Mouse (Mus musculus) heart, embryonic 14.5 days (tissue): ENCODE data around the gene Slc5a8. TPM values are rescaled to one million over a fixed set of nuclear protein-coding genes. Genes with fewer than 3 reads are reported as not detected.
A peak's percentile ranks its signal among the peaks of the same experiment; 100 is the strongest.

Source experiments
- ATAC-seq: fragments of 200-750 bp; cut with Nextera tagmentation; 2 replicates; pipeline ENCODE4 v1.8.0; 2017; ENCODE audit warnings: low read depth, moderate TSS enrichment; ENCODE audit not compliant: insufficient number of reproducible peaks, insufficient read depth, low FRiP score
- H3K27ac ChIP-seq, 2 experiments: fragments of 200-500 bp in 1 of 2; fragments of 300-500 bp in 1 of 2; sonication (generic) in 1 of 2; replicated peaks in 1 of 2; 2 replicates each; pipeline ENCODE4 v1.5.1; 2012 to 2014; ENCODE audit warnings: low read depth in 2 of 2, low read length in 2 of 2, control low read depth in 1 of 2, mild to moderate bottlenecking in 1 of 2, mixed read lengths in 1 of 2; ENCODE audit not compliant: control insufficient read depth in 1 of 2, insufficient read depth in 1 of 2
- H3K27me3 ChIP-seq: fragments of 300-500 bp; sonication (generic); 2 replicates; pipeline ENCODE4 v1.6.1; 2014; ENCODE audit warnings: mild to moderate bottlenecking, low read length, control low read depth; ENCODE audit not compliant: control insufficient read depth, insufficient read depth
- H3K36me3 ChIP-seq: fragments of 300-500 bp; sonication (generic); 2 replicates; pipeline ENCODE4 v1.6.1; 2014; ENCODE audit warnings: mild to moderate bottlenecking, control low read depth, low read length, mixed read lengths; ENCODE audit not compliant: control insufficient read depth, insufficient read depth
- H3K4me1 ChIP-seq, 2 experiments: fragments of 200-500 bp in 1 of 2; fragments of 300-500 bp in 1 of 2; sonication (generic) in 1 of 2; 2 replicates each; pipeline ENCODE4 v1.6.1; 2012 to 2014; ENCODE audit warnings: low read length in 2 of 2, control low read depth in 1 of 2, mixed read lengths in 1 of 2; ENCODE audit not compliant: control insufficient read depth in 2 of 2, insufficient read depth in 2 of 2
- H3K4me2 ChIP-seq: fragments of 300-500 bp; sonication (generic); 2 replicates; pipeline ENCODE4 v1.6.1; 2014; ENCODE audit warnings: mild to moderate bottlenecking, low read length
- H3K4me3 ChIP-seq, 2 experiments: fragments of 200-500 bp in 1 of 2; fragments of 300-500 bp in 1 of 2; sonication (generic) in 1 of 2; 2 replicates each; pipeline ENCODE4 v1.5.1; 2012 to 2014; ENCODE audit warnings: low read length in 2 of 2, mild to moderate bottlenecking in 2 of 2, control low read depth in 1 of 2, low read depth in 1 of 2, moderate library complexity in 1 of 2; ENCODE audit not compliant: control insufficient read depth in 1 of 2, insufficient read depth in 1 of 2
- H3K9ac ChIP-seq: fragments of 300-500 bp; sonication (generic); 2 replicates; pipeline ENCODE4 v1.6.1; 2014; ENCODE audit warnings: mild to moderate bottlenecking, low read length
- H3K9me3 ChIP-seq: fragments of 300-500 bp; sonication (generic); 2 replicates; pipeline ENCODE4 v1.6.1; 2016; ENCODE audit warnings: low read length, control low read depth; ENCODE audit not compliant: control insufficient read depth
- WGBS: fragments of 180-500 bp; shearing (Covaris S2); extraction: QIAGEN DNeasy Blood & Tissue Kit; methylation state at CpG from one replicate; pipeline ENCODE4 v1.1.7; 2014; 5-methylcytosine and 5-hydroxymethylcytosine counted together
- polyA plus RNA-seq: library from polyadenylated mRNA; unstranded; fragments of >200 nt; fragmentation: Nextera tagmentation; extraction: Ambion mirVana; gene quantifications from 2 replicates; pipeline ENCODE4 v1.2.1, GENCODE M21; 2014

Gene Slc5a8
- polyA plus RNA-seq, 1 experiment from 2014 or later: not detected

DNA sequence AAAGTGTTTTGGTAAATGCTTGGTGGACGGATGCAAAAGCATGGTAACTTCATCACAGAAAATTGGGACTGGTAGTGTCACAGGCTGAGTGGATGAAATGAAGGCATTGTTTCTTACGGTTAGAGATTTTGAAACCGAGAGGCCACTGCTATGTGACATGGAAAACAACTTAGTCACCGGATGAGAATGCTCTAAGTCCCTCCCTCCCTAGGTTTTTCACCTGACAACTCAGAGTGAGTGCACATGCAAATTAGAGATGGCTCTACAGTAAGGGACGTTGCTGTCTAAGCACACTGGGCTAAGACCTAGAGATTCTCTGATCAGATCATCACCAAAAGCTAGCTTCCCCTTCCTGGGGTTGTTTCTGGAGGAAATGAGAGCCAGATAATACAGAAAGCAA, 10.9 kb upstream of the Slc5a8 start:
- WGBS: 60% methylated on average over 5 of the region's 5 CpGs
- no peak overlapping the region for H3K4me3 ChIP-seq
- H3K4me2 ChIP-seq: no peak overlapping the region
- H3K36me3 ChIP-seq: no peaks in the 10 kb centered on the region
- no peaks in the 10 kb centered on the region for H3K4me1 ChIP-seq
- no peak overlapping the region for H3K27ac ChIP-seq
- no peaks in the 10 kb centered on the region for H3K9me3 ChIP-seq
- H3K9ac ChIP-seq: no peak overlapping the region
- H3K27me3 ChIP-seq: no peaks in the 10 kb centered on the region
- ATAC-seq: no peak

DNA sequence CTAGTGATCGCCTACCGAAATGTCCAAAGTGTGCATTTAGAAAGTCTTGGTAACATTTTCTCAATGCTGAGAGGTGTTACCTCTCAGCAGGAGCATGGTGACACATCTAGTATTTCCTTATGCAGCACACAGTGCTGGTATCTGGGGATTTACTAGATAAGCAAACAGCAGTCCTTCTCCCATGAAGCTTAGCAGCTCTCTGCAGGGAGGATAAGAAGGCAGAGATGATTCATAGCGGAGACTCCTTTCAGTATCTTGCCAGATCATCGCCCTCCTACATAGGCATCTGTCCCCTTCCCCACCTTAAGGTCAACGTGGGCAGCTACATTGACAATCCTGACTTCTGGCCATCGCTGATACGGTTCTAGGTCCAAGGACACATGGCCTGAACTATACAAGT, 8.4 kb upstream of the Slc5a8 start:
- 57% methylated on average over 7 of the region's 7 CpGs for WGBS
- H3K36me3 ChIP-seq: no peaks in the 10 kb centered on the region

DNA sequence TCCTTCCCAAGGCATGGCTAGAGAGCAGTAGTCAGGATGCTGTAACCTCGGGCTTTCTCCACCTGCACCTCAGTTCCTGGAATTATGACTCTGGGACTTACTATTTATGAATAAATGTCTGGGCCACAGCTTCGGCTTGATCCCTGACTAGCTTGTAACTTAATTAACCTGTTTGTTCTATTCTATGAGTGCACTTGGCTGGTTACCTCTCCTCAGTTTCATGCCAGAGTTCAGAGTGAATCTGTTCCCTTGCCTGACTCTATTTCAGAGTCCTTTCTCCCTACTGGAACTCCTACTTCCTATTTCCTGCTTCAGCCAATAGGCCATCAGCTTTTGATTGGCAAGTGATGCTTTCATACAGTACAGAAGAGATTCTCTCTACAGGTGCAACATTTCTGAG, 2.1 kb upstream of the Slc5a8 start:
- Histone ChIP-seq H3K4me2 (no peak overlapping the region), H3K27me3 (peaks cover 30% of the 10 kb centered on the region), H3K4me1 (0 out of 4 replicates have a peak, but pooled peaks cover 3 to 4% of the 10 kb centered on the region in 2 experiments), H3K9ac (no peak overlapping the region), H3K36me3 (no peaks in the 10 kb centered on the region), H3K9me3 (0 out of 2 replicates have a peak, but pooled peaks cover 3% of the 10 kb centered on the region), H3K4me3 (no peak overlapping the region), H3K27ac (no peak overlapping the region)
- no peak for ATAC-seq
- WGBS: 78% methylated on average over 2 of the region's 2 CpGs

More for the DNA sequence above, 8.4 kb upstream of the Slc5a8 start:
- H3K9me3 ChIP-seq: no peaks in the 10 kb centered on the region
- H3K9ac ChIP-seq: no peak overlapping the region
- no peaks in the 10 kb centered on the region for H3K27me3 ChIP-seq
- no peaks in the 10 kb centered on the region for H3K4me1 ChIP-seq
- no peak overlapping the region for H3K4me2 ChIP-seq
- H3K4me3 ChIP-seq: no peak overlapping the region
- H3K27ac ChIP-seq: no peak overlapping the region
- ATAC-seq: no peak

DNA sequence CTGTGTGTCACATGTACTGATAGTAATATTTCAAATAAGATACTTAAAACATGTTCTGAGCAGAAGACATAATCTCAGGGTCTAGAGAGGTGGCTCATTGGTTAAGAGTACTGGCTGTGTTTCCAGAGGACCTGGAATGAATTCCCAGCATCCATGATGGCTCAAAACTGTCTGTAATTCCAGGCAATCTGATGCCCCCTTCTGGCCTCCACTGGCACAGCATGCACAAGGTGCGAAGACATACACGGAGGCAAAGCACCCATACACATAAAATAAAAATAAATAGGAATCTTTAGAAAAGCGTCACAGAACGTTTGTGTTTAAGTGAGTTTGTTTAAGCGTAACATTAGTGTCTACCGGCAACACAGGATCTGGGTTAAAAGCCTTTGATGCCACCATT, 956 bp upstream of the Slc5a8 start:
- no peaks in the 10 kb centered on the region for H3K36me3 ChIP-seq

DNA sequence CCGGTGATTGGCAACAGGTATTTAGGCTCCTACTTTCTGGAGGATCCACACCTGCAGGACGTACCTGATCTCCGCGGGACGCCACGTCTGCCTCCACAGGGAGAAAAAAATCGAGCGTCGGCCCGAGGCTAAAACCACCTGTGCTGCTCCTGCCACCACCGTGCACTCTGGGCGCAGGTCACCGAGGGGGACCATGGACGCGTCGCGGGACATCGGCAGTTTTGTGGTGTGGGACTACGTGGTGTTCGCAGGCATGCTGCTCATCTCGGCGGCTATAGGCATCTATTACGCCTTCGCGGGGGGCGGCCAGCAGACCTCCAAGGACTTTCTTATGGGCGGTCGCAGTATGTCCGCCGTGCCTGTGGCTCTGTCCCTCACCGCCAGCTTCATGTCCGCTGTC, 322 bp downstream of the Slc5a8 start:
- Histone ChIP-seq H3K9ac (no peak overlapping the region), H3K27ac (no peak overlapping the region)
- ATAC-seq: no peak

More for the DNA sequence above, 956 bp upstream of the Slc5a8 start:
- no peak for ATAC-seq
- Histone ChIP-seq H3K4me1 (0 out of 4 replicates have a peak, but pooled peaks cover 3 to 4% of the 10 kb centered on the region in 2 experiments), H3K4me3 (no peak overlapping the region), H3K9me3 (0 out of 2 replicates have a peak, but pooled peaks cover 3% of the 10 kb centered on the region), H3K9ac (no peak overlapping the region), H3K4me2 (no peak overlapping the region), H3K27me3 (peaks cover 30% of the 10 kb centered on the region), H3K27ac (no peak overlapping the region)
- WGBS: 75% methylated on average over 6 of the region's 6 CpGs

DNA sequence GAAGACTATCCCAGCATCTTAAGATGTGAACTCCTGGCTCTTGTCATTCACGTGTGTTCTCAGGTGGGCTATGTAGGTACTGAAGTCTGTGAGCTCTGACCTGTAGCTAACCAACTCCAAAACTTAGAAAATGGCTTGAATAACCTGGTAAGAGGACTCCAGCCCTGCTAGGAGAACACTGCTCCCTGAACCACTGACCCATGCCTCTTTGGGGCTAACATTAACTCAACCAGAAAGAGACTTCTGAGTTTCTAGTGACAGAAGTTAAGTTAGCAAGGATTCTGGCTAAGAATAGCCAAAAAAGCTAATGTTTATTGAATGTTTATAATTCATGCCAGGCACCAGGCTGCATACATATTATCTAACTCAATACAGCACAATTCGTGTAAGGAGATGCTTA, 2.6 kb downstream of the Slc5a8 start:
- H3K27me3 ChIP-seq: peaks cover 30% of the 10 kb centered on the region
- H3K27ac ChIP-seq: no peak overlapping the region
- no peak overlapping the region for H3K9ac ChIP-seq
- 0 out of 2 replicates have a peak, but pooled peaks cover 3% of the 10 kb centered on the region for H3K9me3 ChIP-seq
- ATAC-seq: no peak
- no peak overlapping the region for H3K4me3 ChIP-seq
- no peaks in the 10 kb centered on the region for H3K36me3 ChIP-seq
- H3K4me1 ChIP-seq: 0 out of 4 replicates have a peak, but pooled peaks cover 3 to 4% of the 10 kb centered on the region in 2 experiments
- no peak overlapping the region for H3K4me2 ChIP-seq
- 60% methylated on average over 2 of the region's 2 CpGs for WGBS

More for the DNA sequence above, 322 bp downstream of the Slc5a8 start:
- 3% methylated on average over 32 of the region's 32 CpGs for WGBS
- Histone ChIP-seq H3K9me3 (0 out of 2 replicates have a peak, but pooled peaks cover 3% of the 10 kb centered on the region), H3K4me2 (peak overlapping the region; percentile 62), H3K4me3 (peak overlapping the region; percentile 6 to 33), H3K4me1 (0 out of 4 replicates have a peak, but pooled peaks cover 3 to 4% of the 10 kb centered on the region in 2 experiments), H3K27me3 (peaks cover 30% of the 10 kb centered on the region), H3K36me3 (no peaks in the 10 kb centered on the region)

DNA sequence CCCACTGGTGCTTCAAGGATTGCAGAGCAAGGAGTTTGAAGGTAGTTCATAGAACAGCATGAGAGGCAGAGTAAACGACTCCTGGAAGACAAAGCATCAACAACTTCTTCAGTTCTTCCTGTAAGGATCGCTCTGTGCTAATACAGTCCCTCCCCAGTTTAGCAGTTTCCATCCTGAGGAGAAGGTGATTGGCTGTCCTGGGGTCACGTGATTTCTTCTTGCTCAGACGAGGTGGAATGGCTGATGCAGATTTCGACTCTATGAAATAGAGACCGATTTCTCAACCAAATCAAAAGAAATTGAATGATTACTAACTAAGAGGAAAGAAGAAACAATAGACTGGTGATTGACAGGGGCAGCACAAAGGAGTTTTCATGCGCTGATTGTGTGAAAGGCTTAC, 5.6 kb downstream of the Slc5a8 start:
- no peak for ATAC-seq
- WGBS: 76% methylated on average over 7 of the region's 7 CpGs
- H3K4me2 ChIP-seq: no peak overlapping the region
- no peak overlapping the region for H3K9ac ChIP-seq
- no peak overlapping the region for H3K4me3 ChIP-seq
- no peaks in the 10 kb centered on the region for H3K9me3 ChIP-seq
- H3K36me3 ChIP-seq: no peaks in the 10 kb centered on the region
- H3K27me3 ChIP-seq: peaks cover 10% of the 10 kb centered on the region
- no peaks in the 10 kb centered on the region for H3K4me1 ChIP-seq
- no peak overlapping the region for H3K27ac ChIP-seq

DNA sequence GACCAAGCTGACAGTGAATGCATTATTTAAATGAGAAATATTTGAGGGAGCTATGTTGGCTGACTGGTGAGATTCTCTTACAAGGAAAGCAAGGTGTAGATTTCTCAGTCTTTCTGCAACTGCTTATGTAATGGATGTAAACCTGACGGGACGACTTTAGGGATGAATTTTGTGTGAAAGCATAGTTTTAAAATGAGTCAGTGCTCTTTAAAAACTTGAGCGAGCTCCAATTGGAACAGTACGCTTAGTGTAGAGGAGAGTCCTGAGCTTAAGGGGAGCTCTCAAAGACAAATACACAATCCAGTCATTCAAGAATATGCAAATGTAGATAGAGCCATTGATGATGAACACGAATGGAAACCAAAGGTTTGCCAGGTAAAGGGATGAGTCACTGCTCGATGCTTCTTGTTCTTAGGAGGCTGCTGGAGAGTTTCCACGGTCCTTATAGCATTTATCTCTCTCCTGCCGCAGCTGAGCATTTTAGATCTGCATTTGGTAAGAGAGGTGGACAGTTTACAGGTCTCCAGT, 6.8 kb downstream of the Slc5a8 start:
- Histone ChIP-seq H3K4me1 (no peaks in the 10 kb centered on the region), H3K4me2 (no peak overlapping the region), H3K27ac (no peak overlapping the region), H3K9me3 (no peaks in the 10 kb centered on the region), H3K36me3 (no peaks in the 10 kb centered on the region), H3K9ac (no peak overlapping the region), H3K27me3 (no peaks in the 10 kb centered on the region), H3K4me3 (no peak overlapping the region)
- WGBS: 77% methylated on average over 8 of the region's 8 CpGs
- ATAC-seq: no peak
